Mouse (Mus musculus): ENCODE data around the gene Tnip1.

- TF ChIP-seq GATA1 (IDR thresholded peaks at IDR 0.05; ENCODE audit: low read length): no peak
- no peak for TF ChIP-seq TAL1 (IDR thresholded peaks at IDR 0.05; ENCODE audit: low read length)
Measured at GRCm38 (mm10) chr11:54930318-54930979, 32.3 kb downstream of the Tnip1 start.
